Mouse (Mus musculus) hindbrain, postnatal 0 days (tissue): ENCODE data around the gene Zfand3. TPM values are rescaled to one million over a fixed set of nuclear protein-coding genes. Genes with fewer than 3 reads are reported as not detected.

Experiments
- ATAC-seq: fragments of 200-750 bp; cut with Nextera tagmentation; 2 replicates; pipeline ENCODE4 v1.8.0; 2017; ENCODE audit warnings: mild to moderate bottlenecking, moderate TSS enrichment, moderate library complexity
- DNase-seq: peaks from one replicate; pipeline ENCODE4 v3.0.0-alpha.2; 2015; ENCODE audit warnings: low spot score
- H3K27ac ChIP-seq: fragments of 300-500 bp; sonication (generic); 2 replicates; pipeline ENCODE4 v1.5.1; 2014; ENCODE audit warnings: mild to moderate bottlenecking
- H3K27me3 ChIP-seq: fragments of 300-500 bp; sonication (generic); 2 replicates; pipeline ENCODE4 v1.6.1; 2014; ENCODE audit warnings: low read length, mixed read lengths; ENCODE audit not compliant: insufficient read depth
- H3K36me3 ChIP-seq: fragments of 300-500 bp; sonication (generic); 2 replicates; pipeline ENCODE4 v1.6.1; 2014; ENCODE audit warnings: low read length, mixed read lengths; ENCODE audit not compliant: insufficient read depth
- H3K4me1 ChIP-seq: fragments of 300-500 bp; sonication (generic); 2 replicates; pipeline ENCODE4 v1.6.1; 2014; ENCODE audit warnings: antibody characterized with exemption, low read length, mixed read lengths; ENCODE audit not compliant: insufficient read depth
- H3K4me2 ChIP-seq: fragments of 300-500 bp; sonication (generic); 2 replicates; pipeline ENCODE4 v1.6.1; 2014; ENCODE audit warnings: low read depth, mild to moderate bottlenecking, low read length, moderate library complexity, mixed read lengths
- H3K4me3 ChIP-seq: fragments of 300-500 bp; sonication (generic); 2 replicates; pipeline ENCODE4 v1.5.1; 2014; ENCODE audit warnings: low read length
- H3K9ac ChIP-seq: fragments of 300-500 bp; sonication (generic); replicated peaks from 2 replicates; pipeline ENCODE4 v1.6.1; 2014; ENCODE audit warnings: mild to moderate bottlenecking, low read length, moderate library complexity, mixed read lengths
- H3K9me3 ChIP-seq: fragments of 300-500 bp; sonication (generic); 2 replicates; pipeline ENCODE4 v1.6.1; 2016; ENCODE audit warnings: low read length, mixed read lengths
- CTCF ChIP-seq: IDR thresholded peaks from 2 replicates; pipeline ENCODE4 v1.5.1; 2016; ENCODE audit warnings: antibody characterized with exemption, control low read depth, low read depth
- WGBS: fragments of 180-500 bp; shearing (Covaris S2); extraction: QIAGEN DNeasy Blood & Tissue Kit; methylation state at CpG from one replicate; pipeline ENCODE4 v1.1.7; 2014; 5-methylcytosine and 5-hydroxymethylcytosine counted together
- polyA plus RNA-seq: library from polyadenylated mRNA; unstranded; fragments of >200 nt; fragmentation: Nextera tagmentation; extraction: Ambion mirVana; gene quantifications from 2 replicates; pipeline ENCODE4 v1.2.1, GENCODE M21; 2015
- total RNA-seq: library from RNA; depleted of rRNA; stranded (reverse); fragments of >200 nt; gene quantifications from 2 replicates; pipeline ENCODE4 v1.2.3, GENCODE M21; 2014

The Zfand3 gene
- total and polyA plus RNA-seq, 2 experiments from 2014 or later, result 50.6 to 84.5 TPM

GRCm38 (mm10) chr17:30029633-30030226, 25.2 kb downstream of the Zfand3 start:
- Histone ChIP-seq H3K4me1 (peaks cover 14% of the 10 kb centered on the region), H3K9ac (no peak overlapping the region), H3K9me3 (no peaks in the 10 kb centered on the region), H3K36me3 (no peaks in the 10 kb centered on the region), H3K4me3 (no peak overlapping the region), H3K27me3 (no peaks in the 10 kb centered on the region), H3K27ac (no peak overlapping the region), H3K4me2 (no peak overlapping the region)
- 77% methylated on average over 7 of the region's 7 CpGs for WGBS
- no peak for TF ChIP-seq CTCF
- ATAC-seq, result no peak
- DNase-seq, result no peak

GRCm38 (mm10) chr17:30032796-30033195, 28.3 kb downstream of the Zfand3 start:
- H3K4me1 ChIP-seq, result peaks cover 5% of the 10 kb centered on the region
- DNase-seq (no peak), ATAC-seq (no peak)
- H3K9me3 ChIP-seq, result no peaks in the 10 kb centered on the region
- H3K4me2 ChIP-seq, result no peak overlapping the region
- no peak overlapping the region for H3K9ac ChIP-seq
- H3K27ac ChIP-seq, result no peak overlapping the region
- H3K4me3 ChIP-seq, result no peak overlapping the region
- no peak for TF ChIP-seq CTCF
- no peaks in the 10 kb centered on the region for H3K27me3 ChIP-seq
- 85% methylated on average over 4 of the region's 4 CpGs for WGBS
- no peaks in the 10 kb centered on the region for H3K36me3 ChIP-seq

- WGBS, result 60% methylated on average over 4 of the region's 4 CpGs
- no peaks in the 10 kb centered on the region; the same call in none of the 2 replicates for H3K4me1 ChIP-seq
- no peak overlapping the region for H3K4me3 ChIP-seq
- TF ChIP-seq CTCF, result no peak
- no peak overlapping the region for H3K4me2 ChIP-seq
- no peak overlapping the region for H3K27ac ChIP-seq
- no peaks in the 10 kb centered on the region for H3K27me3 ChIP-seq
- DNase-seq, result no peak
- no peaks in the 10 kb centered on the region for H3K9me3 ChIP-seq
- H3K9ac ChIP-seq, result no peak overlapping the region
- H3K36me3 ChIP-seq, result no peaks in the 10 kb centered on the region
- ATAC-seq, result no peak
These were observed 29.5 kb downstream of the Zfand3 start for GRCm38 (mm10) chr17:30033991-30034390.

- H3K27ac ChIP-seq, result no peak overlapping the region
- DNase-seq (no peak), ATAC-seq (no peak)
- no peak overlapping the region for H3K9ac ChIP-seq
- H3K4me1 ChIP-seq, result no peaks in the 10 kb centered on the region; the same call in none of the 2 replicates
- TF ChIP-seq CTCF, result no peak
- WGBS, result 67% methylated on average over 4 of the region's 4 CpGs
- no peak overlapping the region for H3K4me3 ChIP-seq
- H3K4me2 ChIP-seq, result no peak overlapping the region
- no peaks in the 10 kb centered on the region for H3K27me3 ChIP-seq
- no peaks in the 10 kb centered on the region for H3K36me3 ChIP-seq
- no peaks in the 10 kb centered on the region for H3K9me3 ChIP-seq
These were observed 30.9 kb downstream of the Zfand3 start for GRCm38 (mm10) chr17:30035216-30036005.

GRCm38 (mm10) chr17:30043163-30043822, 38.8 kb downstream of the Zfand3 start:
- WGBS, result 92% methylated on average over 7 of the region's 7 CpGs
- H3K4me1 ChIP-seq, result no peaks in the 10 kb centered on the region
- no peak overlapping the region for H3K4me3 ChIP-seq
- TF ChIP-seq CTCF, result no peak
- ATAC-seq, result no peak
- H3K9me3 ChIP-seq, result no peaks in the 10 kb centered on the region
- no peaks in the 10 kb centered on the region for H3K27me3 ChIP-seq
- H3K36me3 ChIP-seq, result no peaks in the 10 kb centered on the region
- H3K27ac ChIP-seq, result no peak overlapping the region
- no peak for DNase-seq
- H3K4me2 ChIP-seq, result no peak overlapping the region
- H3K9ac ChIP-seq, result no peak overlapping the region

GRCm38 (mm10) chr17:30045181-30045580, 40.6 kb downstream of the Zfand3 start:
- no peaks in the 10 kb centered on the region for H3K27me3 ChIP-seq
- H3K4me2 ChIP-seq, result no peak overlapping the region
- no peak for TF ChIP-seq CTCF
- ATAC-seq, result no peak
- WGBS, result 53% methylated on average over 2 of the region's 2 CpGs
- H3K4me3 ChIP-seq, result no peak overlapping the region
- H3K4me1 ChIP-seq, result no peaks in the 10 kb centered on the region
- DNase-seq, result no peak
- no peak overlapping the region for H3K9ac ChIP-seq
- H3K36me3 ChIP-seq, result no peaks in the 10 kb centered on the region
- H3K27ac ChIP-seq, result no peak overlapping the region
- H3K9me3 ChIP-seq, result no peaks in the 10 kb centered on the region
